Mouse (Mus musculus) stomach, embryonic 15.5 days (tissue): ENCODE measurements around the gene Ebf4. TPM values are rescaled to one million over a fixed set of nuclear protein-coding genes. Genes with fewer than 3 reads are reported as not detected.

Experiments used
- ATAC-seq: fragments of 200-750 bp; cut with Nextera tagmentation; 2 replicates; pipeline ENCODE4 v1.8.0; 2017; ENCODE audit warnings: low read depth, moderate number of reproducible peaks, moderate TSS enrichment; ENCODE audit not compliant: insufficient read depth, low FRiP score
- H3K27ac ChIP-seq: fragments of 300-500 bp; sonication (generic); 2 replicates; pipeline ENCODE4 v1.5.1; 2015; ENCODE audit warnings: mild to moderate bottlenecking, inconsistent platforms
- H3K27me3 ChIP-seq: fragments of 300-500 bp; sonication (generic); replicated peaks from 2 replicates; pipeline ENCODE4 v1.6.1; 2015; ENCODE audit warnings: inconsistent platforms
- H3K36me3 ChIP-seq: fragments of 300-500 bp; sonication (generic); 2 replicates; pipeline ENCODE4 v1.6.1; 2015; ENCODE audit warnings: inconsistent platforms
- H3K4me1 ChIP-seq: fragments of 300-500 bp; sonication (generic); 2 replicates; pipeline ENCODE4 v1.6.1; 2015; ENCODE audit warnings: inconsistent platforms
- H3K4me2 ChIP-seq: fragments of 300-500 bp; sonication (generic); 2 replicates; pipeline ENCODE4 v1.6.1; 2015; ENCODE audit warnings: mild to moderate bottlenecking, inconsistent platforms
- H3K4me3 ChIP-seq: fragments of 300-500 bp; sonication (generic); replicated peaks from 2 replicates; pipeline ENCODE4 v1.5.1; 2015; ENCODE audit warnings: inconsistent platforms
- H3K9ac ChIP-seq: fragments of 300-500 bp; sonication (generic); 2 replicates; pipeline ENCODE4 v1.6.1; 2015; ENCODE audit warnings: inconsistent platforms
- H3K9me3 ChIP-seq: fragments of 300-500 bp; sonication (generic); 2 replicates; pipeline ENCODE4 v1.6.1; 2016; ENCODE audit warnings: inconsistent platforms
- WGBS: fragments of 180-500 bp; shearing (Covaris S2); methylation state at CpG from one replicate; pipeline ENCODE4 v1.1.7; 2015; 5-methylcytosine and 5-hydroxymethylcytosine counted together
- polyA plus RNA-seq: library from polyadenylated mRNA; unstranded; fragments of >200 nt; fragmentation: Nextera tagmentation; extraction: Ambion mirVana; gene quantifications from 2 replicates; pipeline ENCODE4 v1.2.1, GENCODE M21; 2015

The Ebf4 gene
- polyA plus RNA-seq, 1 experiment from 2014 or later: 2.8 TPM

- Histone ChIP-seq H3K9me3 (no peaks in the 10 kb centered on the region), H3K27me3 (no peaks in the 10 kb centered on the region), H3K4me2 (peak overlapping the region; percentile 80), H3K36me3 (peaks cover 45% of the 10 kb centered on the region), H3K4me1 (peaks cover 19% of the 10 kb centered on the region), H3K27ac (no peak overlapping the region), H3K4me3 (peak overlapping the region; percentile 98), H3K9ac (no peak overlapping the region)
- WGBS: 36% methylated on average over 6 of the region's 6 CpGs
- ATAC-seq: no peak
These were observed 19.3 kb upstream of the Ebf4 start for GRCm38 (mm10) chr2:130275649-130276048.

- peaks cover 57% of the 10 kb centered on the region for H3K36me3 ChIP-seq
- H3K27me3 ChIP-seq: no peaks in the 10 kb centered on the region
- H3K9me3 ChIP-seq: no peaks in the 10 kb centered on the region
- H3K4me2 ChIP-seq: no peak overlapping the region
- WGBS: 41% methylated on average over 8 of the region's 8 CpGs
- no peak overlapping the region for H3K27ac ChIP-seq
- no peak overlapping the region for H3K4me3 ChIP-seq
- ATAC-seq: no peak
- H3K9ac ChIP-seq: no peak overlapping the region
- peaks cover 27% of the 10 kb centered on the region for H3K4me1 ChIP-seq
These were observed 15.3 kb upstream of the Ebf4 start for GRCm38 (mm10) chr2:130279600-130280091.

DNA sequence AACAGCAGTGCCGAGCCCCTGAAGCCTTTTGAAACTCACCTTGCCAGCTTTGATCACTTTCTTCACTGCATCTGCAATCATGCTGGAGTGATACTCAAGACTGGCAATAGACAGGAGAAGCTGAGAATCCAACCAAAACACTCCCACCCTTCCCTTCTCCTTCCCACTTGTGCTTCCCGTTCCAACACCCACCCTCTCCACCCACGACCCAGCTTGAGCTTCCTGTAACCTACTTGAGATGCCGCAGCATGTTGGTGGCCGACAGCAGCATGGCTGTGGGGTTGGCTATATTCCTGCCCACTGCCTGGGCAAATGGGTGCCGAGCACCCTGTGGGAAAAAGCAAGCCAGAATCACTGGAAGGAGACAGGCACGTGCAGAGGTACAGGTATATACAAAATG is 14.7 kb upstream of the Ebf4 start:
- no peaks in the 10 kb centered on the region for H3K27me3 ChIP-seq
- H3K27ac ChIP-seq: no peak overlapping the region
- H3K4me2 ChIP-seq: no peak overlapping the region
- 51% methylated on average over 7 of the region's 7 CpGs for WGBS
- no peak overlapping the region for H3K4me3 ChIP-seq
- ATAC-seq: no peak
- peaks cover 57% of the 10 kb centered on the region for H3K36me3 ChIP-seq
- peaks cover 27% of the 10 kb centered on the region for H3K4me1 ChIP-seq
- no peaks in the 10 kb centered on the region for H3K9me3 ChIP-seq
- H3K9ac ChIP-seq: no peak overlapping the region

DNA sequence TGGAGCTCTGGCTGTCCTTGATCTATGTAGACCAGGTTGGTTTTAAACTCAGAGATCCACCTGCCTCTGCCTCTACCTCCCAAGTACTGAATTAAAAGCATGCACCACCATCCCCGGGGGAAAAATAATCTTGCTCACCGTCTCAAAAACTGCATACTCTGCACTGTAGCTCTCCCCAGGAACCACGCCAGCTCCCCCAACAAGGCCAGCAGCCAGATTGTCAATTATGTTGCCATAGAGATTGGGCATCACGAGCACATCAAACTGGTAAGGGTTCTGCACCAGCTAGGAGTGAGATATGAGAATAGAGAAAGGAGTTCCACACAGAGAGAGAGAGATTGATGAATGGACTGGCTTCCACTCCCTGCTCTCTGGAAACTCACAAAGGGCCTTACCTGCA is 14.2 kb upstream of the Ebf4 start:
- peaks cover 52% of the 10 kb centered on the region for H3K36me3 ChIP-seq
- H3K4me1 ChIP-seq: peaks cover 21% of the 10 kb centered on the region; the same call in 1 of the 2 replicates
- H3K4me2 ChIP-seq: no peak overlapping the region
- H3K9me3 ChIP-seq: no peaks in the 10 kb centered on the region
- no peaks in the 10 kb centered on the region for H3K27me3 ChIP-seq
- WGBS: 64% methylated on average over 4 of the region's 4 CpGs
- H3K27ac ChIP-seq: no peak overlapping the region
- no peak overlapping the region for H3K4me3 ChIP-seq
- no peak for ATAC-seq
- H3K9ac ChIP-seq: no peak overlapping the region

DNA sequence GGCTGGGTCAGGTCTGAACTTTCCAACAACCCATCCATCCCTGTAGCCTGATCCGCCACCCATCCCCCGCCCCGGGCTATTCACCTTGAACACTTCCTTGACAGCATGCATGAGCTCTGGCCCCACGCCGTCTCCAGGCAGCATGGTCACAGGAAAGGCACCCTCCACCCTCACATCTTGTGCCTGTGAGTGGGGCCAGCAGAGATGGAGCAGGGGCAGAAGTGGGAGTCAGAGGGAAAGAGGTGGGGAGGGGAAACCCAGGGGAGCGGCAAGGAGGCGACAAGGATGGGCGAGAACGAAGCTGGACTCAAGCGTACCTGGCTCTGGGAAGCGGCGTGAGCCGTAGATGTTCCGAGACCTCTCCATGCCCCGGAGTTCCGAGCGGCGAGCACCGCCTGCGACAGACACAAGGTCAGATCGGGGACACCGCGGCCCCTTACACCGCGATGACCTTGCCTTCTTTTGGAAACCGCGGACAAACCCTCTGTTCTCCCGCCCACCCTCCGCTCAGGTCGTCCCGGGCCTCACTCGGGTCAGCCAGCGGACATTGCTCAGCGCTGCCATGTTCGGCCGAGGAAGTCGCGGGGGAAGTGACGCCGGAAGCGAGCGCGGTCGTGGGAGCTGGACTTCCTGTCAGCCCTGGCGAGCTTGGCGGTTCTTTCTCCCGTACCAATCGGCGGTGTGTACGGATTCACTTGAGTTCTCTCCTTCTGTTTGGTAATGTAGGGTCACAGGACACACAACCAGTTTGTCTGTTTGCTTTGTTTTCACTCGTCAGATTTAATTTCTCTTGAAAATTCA is 10.9 kb upstream of the Ebf4 start, which contains the start of gene Idh3b:
Gene Idh3b, minus strand, starts transcription at position 694 of the 801 bp plus-strand sequence.
- H3K4me3 ChIP-seq: peak within 1 kb of the TSS; percentile 82
- 1% methylated on average over 51 of the region's 51 CpGs for WGBS
- peaks cover 25% of the 10 kb centered on the region for H3K36me3 ChIP-seq
- no peaks in the 10 kb centered on the region for H3K27me3 ChIP-seq
- peak within 1 kb of the TSS; percentile 77 for H3K27ac ChIP-seq
- H3K9ac ChIP-seq: peak within 1 kb of the TSS; percentile 81
- 0 out of 2 replicates have a peak, but pooled peaks cover 8% of the 10 kb centered on the region for H3K4me1 ChIP-seq
- ATAC-seq: peak; percentile 89
- no peaks in the 10 kb centered on the region for H3K9me3 ChIP-seq
- H3K4me2 ChIP-seq: peak within 1 kb of the TSS; percentile 85

GRCm38 (mm10) chr2:130289086-130289485 is 5.9 kb upstream of the Ebf4 start:
- H3K9ac ChIP-seq: no peak overlapping the region
- no peaks in the 10 kb centered on the region for H3K36me3 ChIP-seq
- WGBS: 43% methylated on average over 4 of the region's 4 CpGs
- no peak overlapping the region for H3K4me3 ChIP-seq
- H3K4me1 ChIP-seq: peaks cover 8% of the 10 kb centered on the region; the same call in 1 of the 2 replicates
- no peak overlapping the region for H3K4me2 ChIP-seq
- no peaks in the 10 kb centered on the region; the same call in 1 of the 2 replicates for H3K27me3 ChIP-seq
- no peak overlapping the region for H3K27ac ChIP-seq
- no peak for ATAC-seq
- H3K9me3 ChIP-seq: no peaks in the 10 kb centered on the region

- no peak overlapping the region for H3K27ac ChIP-seq
- H3K9ac ChIP-seq: no peak overlapping the region
- H3K27me3 ChIP-seq: peaks cover 12% of the 10 kb centered on the region; the same call in 1 of the 2 replicates
- no peaks in the 10 kb centered on the region for H3K9me3 ChIP-seq
- no peaks in the 10 kb centered on the region for H3K36me3 ChIP-seq
- no peak overlapping the region for H3K4me3 ChIP-seq
- 7% methylated on average over 8 of the region's 8 CpGs for WGBS
- peaks cover 22% of the 10 kb centered on the region for H3K4me1 ChIP-seq
- peak; percentile 13; the same call in 1 of the 2 replicates for ATAC-seq
- H3K4me2 ChIP-seq: peak overlapping the region; percentile 23; the same call in 1 of the 2 replicates
These were observed 3.5 kb upstream of the Ebf4 start for GRCm38 (mm10) chr2:130291434-130291833.

GRCm38 (mm10) chr2:130293009-130293408 is 2.0 kb upstream of the Ebf4 start:
- Histone ChIP-seq H3K4me2 (no peak overlapping the region), H3K4me1 (peaks cover 27% of the 10 kb centered on the region), H3K27ac (no peak overlapping the region), H3K4me3 (no peak overlapping the region), H3K27me3 (peaks cover 13% of the 10 kb centered on the region; the same call in 1 of the 2 replicates), H3K9ac (no peak overlapping the region), H3K9me3 (no peaks in the 10 kb centered on the region), H3K36me3 (no peaks in the 10 kb centered on the region)
- 54% methylated on average over 3 of the region's 3 CpGs for WGBS
- no peak for ATAC-seq

DNA sequence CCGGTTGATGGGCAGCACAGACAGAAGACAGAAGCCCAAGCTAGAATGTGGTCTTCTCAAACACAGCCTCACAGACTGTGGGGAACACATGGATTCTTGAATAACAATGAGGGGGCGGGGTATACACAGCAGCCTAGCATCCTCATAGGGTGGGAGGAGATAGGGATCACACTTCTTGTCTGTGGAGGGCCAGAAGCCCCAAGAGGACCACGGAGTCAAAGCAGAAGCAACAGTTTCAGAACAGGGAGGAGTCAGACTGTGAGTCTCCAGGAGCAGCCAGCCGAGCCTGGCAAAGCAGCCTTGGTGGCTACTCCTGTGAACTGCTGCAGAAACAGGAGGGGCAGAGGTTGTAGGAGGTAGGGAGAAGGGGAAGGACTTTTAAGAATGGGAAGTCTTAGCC is 1.5 kb upstream of the Ebf4 start:
- Histone ChIP-seq H3K27me3 (peaks cover 13% of the 10 kb centered on the region; the same call in 1 of the 2 replicates), H3K4me1 (peaks cover 27% of the 10 kb centered on the region), H3K27ac (no peak overlapping the region), H3K36me3 (no peaks in the 10 kb centered on the region), H3K4me3 (no peak overlapping the region), H3K9ac (no peak overlapping the region), H3K4me2 (0 out of 2 replicates have a peak overlapping the region, but pooled peaks have one; percentile 1), H3K9me3 (no peaks in the 10 kb centered on the region)
- no peak for ATAC-seq
- 5% methylated on average over 4 of the region's 4 CpGs for WGBS

DNA sequence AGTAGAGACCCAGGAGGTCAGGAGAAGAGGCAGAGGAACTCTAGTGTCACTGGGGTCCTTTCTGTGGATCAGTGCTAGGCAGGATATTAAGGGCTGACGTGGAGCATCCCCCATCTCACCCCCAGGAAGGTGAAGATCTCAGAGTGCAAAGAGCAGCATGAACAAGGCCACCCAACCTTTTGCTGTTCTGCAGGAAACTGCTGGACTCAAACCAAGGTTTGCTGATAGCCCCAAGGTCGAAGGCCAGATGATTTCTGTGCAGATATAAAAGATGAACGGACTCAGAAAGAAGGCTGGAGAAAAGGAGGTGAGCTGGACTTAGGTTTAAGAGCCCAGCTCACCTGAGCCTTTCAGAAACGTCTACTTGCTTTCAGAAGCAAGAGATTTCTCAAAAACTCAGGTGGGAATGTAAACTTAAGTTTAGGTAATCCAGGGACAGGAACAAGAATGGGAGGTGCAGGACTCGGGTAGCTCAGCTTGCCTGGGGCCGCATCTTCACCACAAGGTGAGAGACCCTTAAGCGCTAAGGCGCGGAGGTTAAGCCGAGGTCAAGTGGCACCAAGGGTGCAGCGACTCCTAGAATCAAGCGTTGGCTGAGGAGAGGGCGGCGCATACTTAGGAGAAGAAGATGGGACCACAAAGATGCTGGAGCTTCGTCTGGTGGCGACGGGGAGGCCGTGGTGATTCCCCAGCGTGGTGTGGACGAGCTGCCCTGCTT is 592 bp upstream of the Ebf4 start:
- no peaks in the 10 kb centered on the region for H3K9me3 ChIP-seq
- H3K27ac ChIP-seq: no peak overlapping the region
- H3K27me3 ChIP-seq: peaks cover 13% of the 10 kb centered on the region; the same call in 1 of the 2 replicates
- no peak for ATAC-seq
- H3K4me2 ChIP-seq: peak overlapping the region; percentile 79
- peak overlapping the region; percentile 74 for H3K4me3 ChIP-seq
- H3K9ac ChIP-seq: peak overlapping the region; percentile 56; the same call in 1 of the 2 replicates
- peaks cover 27% of the 10 kb centered on the region for H3K4me1 ChIP-seq
- H3K36me3 ChIP-seq: no peaks in the 10 kb centered on the region
- 12% methylated on average over 20 of the region's 20 CpGs for WGBS

DNA sequence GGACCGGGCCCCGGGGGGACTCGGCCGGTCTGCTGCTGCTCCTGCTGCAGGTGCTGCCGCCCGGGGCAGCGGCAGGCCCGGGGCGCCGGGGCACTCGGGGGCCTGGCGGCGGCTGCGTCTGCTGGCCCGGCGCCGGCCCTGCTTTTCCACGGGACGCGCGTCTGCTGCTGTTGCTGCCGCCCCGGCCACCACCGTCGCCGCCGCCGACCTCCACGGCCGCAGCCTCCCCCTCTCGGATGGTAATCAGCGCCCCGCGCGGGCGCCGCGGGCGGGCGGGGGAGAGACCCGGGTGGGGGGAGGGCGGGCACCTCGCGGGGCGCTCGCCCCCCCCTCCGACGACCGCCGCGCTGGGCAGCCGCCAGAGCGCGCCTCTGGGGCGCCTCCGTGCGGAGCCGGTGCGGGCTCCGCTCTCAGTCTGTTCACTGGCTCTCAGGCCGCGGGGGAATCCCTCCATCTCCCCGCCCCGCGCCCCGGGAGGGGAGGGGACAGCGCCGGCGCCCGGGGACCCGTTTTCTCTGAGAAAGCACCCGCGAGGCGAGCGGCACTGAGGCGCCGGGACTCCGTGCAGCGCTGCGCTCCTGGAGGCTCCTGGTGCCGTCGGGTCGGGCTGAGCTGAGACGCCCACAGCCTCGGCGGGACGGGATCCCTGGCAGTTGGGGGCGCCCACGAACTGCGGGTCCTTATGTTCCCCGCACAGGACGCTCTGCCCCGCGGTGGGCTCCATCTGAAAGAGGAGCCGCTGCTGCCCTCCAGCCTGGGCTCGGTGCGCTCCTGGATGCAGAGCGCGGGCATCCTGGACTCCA is 563 bp downstream of the Ebf4 start:
- H3K4me2 ChIP-seq: peak overlapping the region; percentile 79
- peak overlapping the region; percentile 59 for H3K27ac ChIP-seq

More for the DNA sequence above, 563 bp downstream of the Ebf4 start:
- H3K4me1 ChIP-seq: peaks cover 27% of the 10 kb centered on the region
- H3K27me3 ChIP-seq: peaks cover 13% of the 10 kb centered on the region; the same call in 1 of the 2 replicates
- H3K36me3 ChIP-seq: no peaks in the 10 kb centered on the region
- H3K9me3 ChIP-seq: no peaks in the 10 kb centered on the region
- under 1% methylated on average over 65 of the region's 99 CpGs for WGBS
- H3K9ac ChIP-seq: peak overlapping the region; percentile 56
- ATAC-seq: peak; percentile 47; the same call in 1 of the 2 replicates
- H3K4me3 ChIP-seq: peak overlapping the region; percentile 74
